Mouse (Mus musculus) layer of hippocampus, adult 9-10 months (tissue): Measurements from ENCODE around the gene Axdnd1.
"Not testable (repeated sequence)": the region's sequence is repeated elsewhere in the genome, so short reads cannot be mapped to it uniquely, and the experiment has no call there.

Experiments
- DNase-seq: peaks from one replicate; pipeline ENCODE4 v3.0.0; 2022; ENCODE audit warnings: low spot score

Gene Axdnd1

GRCm38 (mm10) chr1:156437016-156437708 lies 16.2 kb upstream of the Axdnd1 start:
- no peak for DNase-seq

DNA sequence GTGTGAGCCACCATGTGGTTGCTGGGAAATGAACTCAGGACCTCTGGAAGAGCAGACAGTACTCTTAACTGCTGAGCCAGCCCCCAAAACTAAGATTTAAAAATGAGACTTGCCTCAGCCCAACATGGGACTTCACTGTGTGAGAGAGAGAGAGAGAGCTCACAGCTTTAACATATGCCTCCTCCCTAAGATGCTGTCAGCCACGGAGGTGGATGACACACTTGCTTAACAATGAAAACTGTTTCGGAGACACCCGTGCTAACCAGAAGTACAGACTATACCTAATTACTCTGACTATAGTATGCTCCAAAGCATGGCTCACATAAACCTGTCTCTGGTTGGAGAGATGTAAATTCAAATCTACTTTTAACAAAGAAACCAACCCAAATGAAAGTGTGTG lies 12.5 kb upstream of the Axdnd1 start:
- no peak for DNase-seq

- DNase-seq = no peak
These were observed 11.5 kb upstream of the Axdnd1 start for GRCm38 (mm10) chr1:156432498-156432897.

GRCm38 (mm10) chr1:156428434-156428833 lies 7.5 kb upstream of the Axdnd1 start:
- no peak for DNase-seq

DNA sequence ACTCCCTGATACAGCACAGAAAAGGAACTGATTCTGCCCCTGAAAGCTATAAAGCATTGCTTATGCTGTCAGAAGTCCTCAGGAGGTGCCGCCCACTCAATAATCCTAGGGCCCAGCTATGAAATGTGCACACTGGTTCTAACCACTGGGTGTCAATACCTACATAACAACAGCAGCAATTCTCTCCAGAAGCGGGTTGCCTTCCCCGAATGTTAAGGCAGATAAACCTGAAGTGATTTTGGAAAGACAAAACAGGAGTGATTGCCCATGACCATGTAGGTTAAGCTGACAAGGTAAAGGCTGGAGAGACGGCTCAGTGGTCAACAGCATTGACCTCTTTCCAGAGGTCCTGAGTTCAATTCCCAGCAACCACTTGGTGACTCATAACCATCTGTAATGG lies 4.8 kb upstream of the Axdnd1 start:
- no peak for DNase-seq

DNA sequence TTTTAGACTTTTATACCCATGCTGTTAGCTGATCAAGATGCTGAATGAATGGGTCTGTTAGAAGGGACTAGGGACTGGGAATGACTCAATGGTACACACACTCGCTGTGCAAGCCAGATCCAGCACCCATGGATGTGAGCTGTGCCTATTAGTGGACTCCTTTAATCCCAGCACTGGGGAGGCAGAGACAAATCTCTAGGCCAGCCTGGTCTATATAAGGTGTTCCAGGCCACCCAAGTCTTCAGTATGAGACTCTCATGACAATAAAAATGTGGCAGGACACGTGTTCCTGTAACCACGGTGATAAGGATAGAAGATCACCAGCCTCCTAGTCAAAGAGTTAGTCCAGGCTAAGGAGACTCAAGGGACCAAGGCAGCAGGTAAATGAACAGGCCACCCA lies 3.1 kb upstream of the Axdnd1 start:
- no peak for DNase-seq

DNA sequence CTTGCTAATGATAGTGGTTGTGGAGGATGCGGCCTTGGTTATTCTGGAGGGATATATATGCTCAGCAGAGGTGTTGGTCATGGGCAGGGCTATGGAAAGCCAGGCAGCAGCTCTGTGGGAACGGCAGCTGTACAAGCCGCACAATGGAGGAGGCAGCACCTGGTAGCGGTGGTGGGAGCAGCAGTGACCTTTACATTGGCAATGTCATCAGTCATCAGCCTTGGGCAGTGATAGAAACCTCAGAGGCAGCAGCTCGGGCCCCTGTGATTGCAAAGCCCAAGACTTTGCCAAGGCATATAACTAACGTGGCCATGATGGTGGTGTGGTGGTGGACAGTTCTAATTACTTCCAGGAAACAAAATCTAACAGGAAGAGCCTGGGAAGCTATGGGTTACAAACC lies 2.5 kb upstream of the Axdnd1 start:
- no peak for DNase-seq

DNA sequence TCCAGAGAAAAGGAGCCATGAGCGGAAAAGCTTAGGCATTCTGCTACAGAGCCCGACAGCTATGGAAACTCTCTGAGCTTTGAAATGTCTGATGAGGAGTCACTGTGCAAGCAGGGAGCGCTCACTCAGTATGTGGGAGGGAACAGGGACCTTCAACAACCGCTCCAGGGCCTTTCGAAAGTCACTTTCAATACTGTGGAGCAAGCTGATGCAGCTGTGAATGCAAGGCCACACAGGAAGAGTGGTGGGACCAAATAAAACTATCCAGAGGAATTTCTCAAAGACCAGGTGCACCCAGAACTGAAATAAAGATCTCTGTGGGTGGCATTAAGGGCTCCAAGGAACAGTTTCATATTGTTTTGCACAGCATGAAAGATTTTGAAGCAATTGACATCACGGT lies 1.9 kb upstream of the Axdnd1 start:
- no peak for DNase-seq

- DNase-seq = peak; percentile 77
These were observed 2.8 kb downstream of the Axdnd1 start for GRCm38 (mm10) chr1:156418170-156418569.

- DNase-seq = no peak
These were observed 12.4 kb downstream of the Axdnd1 start for GRCm38 (mm10) chr1:156408521-156408920.

DNA sequence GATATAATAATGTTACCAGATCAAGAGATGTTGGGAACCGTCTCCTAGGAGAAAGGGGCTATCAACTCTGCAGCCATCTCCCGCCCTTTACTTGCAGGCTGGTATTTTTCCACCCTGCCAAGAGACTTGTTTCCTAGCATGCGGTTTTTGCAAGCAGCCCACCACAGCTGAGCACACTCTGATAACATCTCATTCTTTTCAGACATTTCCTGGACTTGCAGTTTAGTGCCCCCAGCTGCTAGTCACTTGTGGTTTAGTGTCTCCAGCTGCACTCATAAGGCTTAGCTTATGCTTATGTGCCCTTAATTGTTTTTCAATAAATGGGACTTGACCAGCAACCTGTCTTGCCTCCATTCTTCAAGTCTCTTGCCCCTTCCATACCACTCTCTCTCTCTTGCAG lies 13.0 kb downstream of the Axdnd1 start:
- no peak for DNase-seq

DNA sequence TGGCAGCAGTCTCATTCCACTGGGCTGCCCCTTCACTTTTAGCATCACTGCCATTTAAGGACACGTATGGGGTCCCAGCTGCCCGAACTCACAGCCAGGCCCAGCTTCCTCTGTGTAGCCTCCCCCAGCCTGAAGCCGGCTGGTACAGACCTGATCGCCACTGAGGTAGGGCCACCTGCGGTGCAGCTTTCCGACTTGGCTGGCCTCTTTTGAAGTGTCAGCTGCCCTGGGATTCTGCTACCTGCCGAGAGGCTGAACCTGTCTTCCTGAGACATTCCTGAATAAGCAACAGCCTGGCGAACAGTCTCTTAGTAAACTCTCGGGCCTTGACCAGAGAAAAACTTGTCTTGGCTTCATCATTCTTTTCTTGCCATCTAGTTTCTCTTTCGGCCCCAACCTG lies 17.7 kb downstream of the Axdnd1 start:
- DNase-seq = no peak

DNA sequence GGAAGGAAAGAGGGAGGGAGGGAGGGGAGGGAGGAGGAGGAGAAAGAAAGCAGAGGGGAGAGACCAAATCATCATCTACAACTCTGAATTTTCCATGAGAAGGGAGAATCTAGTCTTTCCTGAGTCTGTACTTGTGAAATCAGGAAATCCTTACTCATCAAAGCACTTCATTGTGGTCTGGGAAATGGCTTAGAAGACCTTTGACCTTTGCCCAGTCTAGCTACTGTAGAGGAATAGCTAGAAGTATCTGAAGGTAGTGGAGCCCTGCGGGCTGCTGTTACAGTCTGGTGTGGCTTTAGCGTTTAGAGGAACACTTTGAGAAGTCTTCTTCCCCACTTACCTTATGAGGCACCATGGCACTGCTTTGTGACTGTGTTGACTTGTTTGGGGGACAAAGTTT lies 18.5 kb downstream of the Axdnd1 start:
- DNase-seq = no peak

DNA sequence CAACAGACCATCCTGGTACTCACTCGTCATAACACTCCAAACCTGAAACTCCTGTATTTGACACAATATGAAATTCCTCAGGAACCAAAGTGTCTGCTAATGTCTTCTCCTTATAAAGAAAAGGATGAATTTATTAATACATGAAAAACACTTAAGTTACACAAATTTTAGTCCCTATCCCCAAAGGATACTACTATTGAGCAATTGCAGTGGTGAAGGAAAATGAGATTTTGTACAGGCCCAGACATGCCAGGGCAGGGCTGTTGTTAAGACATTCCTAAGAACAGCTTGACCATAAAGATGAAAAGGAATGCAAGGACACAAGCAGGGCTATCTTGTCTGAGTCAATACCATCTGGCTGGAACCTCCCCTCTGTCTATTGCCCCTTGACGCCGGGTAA lies 20.8 kb downstream of the Axdnd1 start:
- DNase-seq = not testable (repeated sequence)

DNA sequence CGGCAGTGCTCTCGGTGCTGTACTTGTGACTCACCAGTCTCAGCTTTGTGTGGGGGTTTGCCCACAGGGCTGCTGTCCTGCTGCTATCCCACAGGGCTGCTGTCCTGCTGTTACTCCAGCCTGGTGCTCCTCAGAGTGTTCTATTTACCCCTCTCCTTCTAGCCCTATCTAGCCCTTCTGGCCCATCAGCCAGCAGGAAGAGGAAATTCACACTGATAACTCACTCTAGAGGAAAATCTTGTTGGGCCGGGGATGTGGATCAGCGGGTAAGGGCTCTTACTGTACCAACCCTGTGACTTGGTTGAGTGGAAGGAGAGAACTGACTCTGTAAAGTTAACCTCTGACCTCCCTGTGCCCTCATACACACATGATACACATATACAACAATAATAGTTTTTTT lies 27.8 kb downstream of the Axdnd1 start:
- no peak for DNase-seq

DNA sequence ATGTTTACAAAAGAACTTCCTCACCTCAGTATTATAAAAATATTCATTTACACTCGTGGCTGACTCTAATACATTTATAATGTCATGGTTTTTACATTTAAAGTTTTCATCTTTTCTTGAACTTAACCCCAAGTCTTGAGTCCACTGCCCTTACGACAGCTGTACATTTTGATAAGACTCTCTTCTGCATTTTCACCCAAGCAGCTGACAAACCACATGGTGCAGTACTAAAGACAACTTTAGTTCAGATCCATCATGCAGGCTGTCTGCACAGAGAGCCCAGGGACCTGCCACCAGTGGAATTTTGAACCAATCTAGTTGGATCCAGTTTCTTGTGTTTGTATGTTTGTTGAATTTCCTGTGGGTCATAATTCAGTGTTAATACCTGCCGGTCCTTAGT lies 34.1 kb downstream of the Axdnd1 start:
- no peak for DNase-seq

DNA sequence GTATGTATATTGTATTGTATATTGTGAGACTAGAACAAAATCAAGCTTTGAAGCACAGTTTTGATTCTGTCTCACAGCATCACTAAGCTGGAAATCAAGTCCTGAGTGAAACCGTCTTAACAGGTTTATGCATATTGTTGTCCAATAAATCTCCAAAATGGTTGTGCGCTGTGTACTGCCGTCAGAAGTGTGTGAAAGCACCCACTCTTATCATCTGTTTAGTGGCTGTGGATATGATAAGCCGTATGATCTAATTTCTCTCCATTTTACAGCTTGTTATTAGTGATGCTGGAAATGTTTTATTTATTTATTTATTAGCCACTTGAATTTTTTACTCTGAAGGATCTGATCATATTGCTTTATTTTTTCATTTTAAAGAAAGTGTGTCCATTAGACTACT lies 34.7 kb downstream of the Axdnd1 start:
- DNase-seq = no peak

- no peak for DNase-seq
These were observed 39.7 kb downstream of the Axdnd1 start for GRCm38 (mm10) chr1:156381217-156381616.

- DNase-seq = no peak
These were observed 55.2 kb downstream of the Axdnd1 start, which contains the start of gene Gm2000 for GRCm38 (mm10) chr1:156365740-156366139. Gene Gm2000 (plus strand): TSS chr1:156366040.

DNA sequence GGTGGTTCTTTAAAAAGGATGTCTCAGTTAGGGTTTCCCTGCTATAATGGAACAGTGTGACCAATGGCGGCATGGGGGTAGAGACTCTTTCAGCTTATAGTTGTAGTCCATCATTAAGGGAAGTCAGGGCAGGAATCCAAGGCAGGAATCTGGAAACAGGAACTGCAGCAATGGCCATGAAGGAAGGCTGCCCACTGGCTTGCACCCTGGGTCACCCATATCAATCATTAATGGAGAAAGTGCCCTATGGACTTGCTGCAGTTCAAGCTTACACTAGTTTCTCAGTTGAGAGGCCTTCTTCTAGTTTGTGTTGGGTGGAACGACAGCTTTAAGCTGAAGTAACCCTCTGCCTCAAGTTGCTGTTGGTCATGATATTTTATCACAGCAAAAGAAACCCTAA lies 68.5 kb downstream of the Axdnd1 start:
- no peak for DNase-seq

DNA sequence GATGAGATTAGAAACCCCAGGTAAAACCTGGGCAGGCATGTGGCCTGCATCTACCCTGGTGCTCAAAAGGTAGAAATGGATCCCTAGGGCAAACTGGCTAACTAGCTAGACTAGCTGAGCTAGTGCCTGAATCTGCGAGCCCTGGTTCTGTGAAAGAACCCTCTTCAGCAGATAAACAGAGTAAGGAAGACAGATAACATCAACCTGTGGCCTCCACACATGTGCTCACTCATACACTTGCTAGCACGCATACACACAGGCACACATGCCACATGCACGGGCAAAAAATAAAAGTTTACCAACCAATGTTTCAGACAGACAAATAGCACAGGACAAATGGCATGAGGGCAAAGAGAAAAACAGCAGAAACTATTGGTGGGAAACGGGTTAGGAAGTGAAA lies 70.5 kb downstream of the Axdnd1 start:
- DNase-seq = no peak

- DNase-seq = no peak
These were observed 71.9 kb downstream of the Axdnd1 start for GRCm38 (mm10) chr1:156349031-156349430.

GRCm38 (mm10) chr1:156345633-156346032 lies 75.3 kb downstream of the Axdnd1 start:
- no peak for DNase-seq

GRCm38 (mm10) chr1:156344433-156344832 lies 76.5 kb downstream of the Axdnd1 start:
- DNase-seq = no peak

DNA sequence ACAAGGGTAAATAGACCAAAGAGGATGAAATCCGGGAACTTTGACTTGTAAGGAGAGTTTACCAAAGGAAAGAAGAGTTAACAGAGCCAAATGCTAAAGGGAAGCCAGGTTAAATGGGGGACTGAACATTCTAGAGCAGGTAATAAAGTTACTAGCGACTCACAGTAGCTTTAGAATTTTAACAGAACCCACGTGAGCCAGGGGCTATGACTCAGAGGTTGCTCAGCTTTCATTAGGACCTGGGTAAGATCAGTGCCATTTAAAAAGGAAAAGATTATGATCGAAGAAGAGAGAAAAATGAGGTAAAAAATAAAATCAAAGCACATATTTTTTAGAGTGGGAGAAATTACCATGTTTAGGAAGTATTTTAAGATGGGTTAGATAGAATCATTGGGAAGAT lies 80.1 kb downstream of the Axdnd1 start:
- no peak for DNase-seq
